Mouse (Mus musculus) CD4-positive, CD25-positive, alpha-beta regulatory T cell, adult 2 months (primary cell): ENCODE results near the gene Stk32b.

Experiments used
- DNase-seq: peaks from one replicate; pipeline ENCODE4 v3.0.0-alpha.2; 2012; ENCODE audit warnings: low read depth, low spot score

Stk32b gene

DNA sequence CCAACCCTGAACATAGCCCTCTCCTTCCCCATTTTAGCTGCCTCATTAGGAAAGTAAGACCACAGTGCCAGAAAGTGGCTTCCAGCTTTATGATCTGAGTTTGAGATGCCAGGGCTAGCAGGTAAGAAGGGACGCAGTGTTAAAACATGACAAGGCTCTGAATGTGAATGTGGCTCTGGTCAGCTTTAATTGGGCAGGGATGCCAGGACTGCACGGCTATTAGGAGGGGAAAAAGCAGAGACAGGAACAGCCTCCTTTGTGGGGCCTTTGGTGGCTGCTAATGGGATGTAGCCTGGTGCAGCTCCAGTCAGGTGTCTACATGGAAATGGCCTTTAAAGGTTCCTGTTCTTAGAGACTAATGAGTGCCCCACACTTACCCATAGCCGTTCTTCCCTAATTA is 52.0 kb downstream of the Stk32b start:
- no peak for DNase-seq

DNA sequence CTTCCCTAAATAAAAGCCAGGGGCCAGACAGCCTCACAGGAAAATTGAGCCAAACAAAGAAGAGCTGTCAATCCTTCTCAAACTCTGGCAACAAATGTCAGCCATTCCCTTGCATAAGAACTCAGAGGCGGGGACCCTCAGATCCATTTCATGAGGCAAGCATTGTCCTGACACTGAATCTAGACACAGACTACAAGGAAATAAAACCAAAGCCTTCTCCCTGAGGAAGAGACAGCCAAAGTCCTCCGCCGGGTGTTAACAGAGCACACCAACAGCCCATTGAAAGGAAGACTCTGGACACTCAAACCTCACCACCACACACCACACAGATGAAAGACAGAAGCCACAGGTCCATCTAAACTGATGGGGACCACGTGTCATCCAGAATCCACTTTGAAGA is 57.8 kb downstream of the Stk32b start:
- no peak for DNase-seq

GRCm38 (mm10) chr5:37657741-37658140 is 59.2 kb downstream of the Stk32b start:
- DNase-seq = no peak

GRCm38 (mm10) chr5:37655208-37655607 is 61.8 kb downstream of the Stk32b start:
- no peak for DNase-seq

- no peak for DNase-seq
Observed at GRCm38 (mm10) chr5:37650681-37651211, 66.2 kb downstream of the Stk32b start.

- no peak for DNase-seq
Observed at GRCm38 (mm10) chr5:37650089-37650601, 66.8 kb downstream of the Stk32b start.

- no peak for DNase-seq
Observed at GRCm38 (mm10) chr5:37644082-37644481, 72.9 kb downstream of the Stk32b start.

DNA sequence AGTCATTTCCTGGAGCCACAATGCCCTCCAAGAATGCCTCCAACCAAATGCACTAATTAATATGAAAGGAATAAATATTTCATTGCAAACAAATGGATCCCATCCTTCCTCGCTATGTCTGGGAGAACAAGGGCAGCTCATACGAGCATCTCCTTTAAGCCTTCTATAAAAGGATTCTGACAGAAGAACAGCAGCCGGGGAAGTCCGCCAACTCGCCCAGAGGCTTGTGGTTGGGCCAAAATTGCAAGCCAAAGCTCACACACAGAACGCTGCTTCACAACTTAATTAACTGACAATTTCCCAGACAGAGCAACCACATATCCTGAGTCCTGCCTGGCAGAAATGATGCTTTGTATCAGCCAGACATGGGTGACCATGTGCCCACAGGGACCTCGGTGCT is 74.5 kb downstream of the Stk32b start:
- DNase-seq = no peak

- DNase-seq = no peak
Observed at GRCm38 (mm10) chr5:37634791-37635190, 82.2 kb downstream of the Stk32b start.

DNA sequence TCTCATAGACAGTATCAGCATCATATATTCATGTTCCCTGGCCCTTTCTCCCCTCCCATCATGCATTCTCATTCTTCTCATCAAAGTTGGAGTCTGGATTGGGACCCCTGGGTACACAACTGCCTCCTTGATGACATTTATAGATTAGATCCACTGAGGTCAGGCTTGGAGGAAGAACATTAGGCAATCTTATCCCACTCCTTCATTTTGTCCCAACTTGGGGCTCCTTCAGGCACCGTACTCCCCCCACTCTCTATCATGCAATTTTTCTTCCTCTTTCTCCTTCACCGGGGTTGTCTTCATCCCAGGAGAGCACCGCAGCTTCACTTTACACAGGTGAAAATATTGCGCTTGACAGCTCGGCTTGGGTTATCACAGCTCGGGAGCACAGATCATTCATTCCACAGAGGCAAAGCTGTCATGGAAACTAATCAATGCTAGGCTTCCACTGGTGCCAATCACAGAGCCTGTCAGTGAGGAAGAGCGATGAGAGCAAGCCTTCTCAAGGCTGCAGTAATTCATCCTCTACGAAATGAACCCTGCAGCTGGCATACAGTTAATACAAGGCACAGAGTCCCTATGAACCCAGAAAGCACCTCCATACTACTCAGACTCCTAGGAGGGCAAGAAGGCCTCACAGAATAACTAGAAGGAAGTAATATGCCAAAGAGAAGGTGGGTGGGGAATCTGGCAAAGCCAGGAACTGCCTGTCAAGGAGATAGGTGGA is 89.4 kb downstream of the Stk32b start:
- DNase-seq = no peak

- DNase-seq = no peak
Observed at GRCm38 (mm10) chr5:37611874-37612273, 105.1 kb downstream of the Stk32b start.

DNA sequence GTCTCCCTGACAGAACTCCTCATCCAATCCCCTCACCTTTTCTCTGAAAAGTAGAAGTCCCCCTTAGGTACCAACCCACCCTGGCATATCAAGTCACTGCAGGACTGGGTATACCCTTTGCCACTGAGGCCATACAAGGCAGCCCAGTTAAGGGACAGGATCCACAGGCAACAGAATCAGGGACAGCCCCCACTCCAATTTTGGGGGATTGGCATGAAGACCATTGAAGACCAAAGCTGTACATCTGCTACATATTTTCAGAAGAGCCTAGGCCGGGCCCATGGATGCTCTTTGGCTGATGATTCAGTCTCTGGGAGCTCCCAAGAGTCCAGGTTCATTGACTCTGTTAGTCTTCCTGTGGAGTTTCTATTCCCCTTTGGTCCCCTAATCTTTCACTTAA is 117.4 kb downstream of the Stk32b start:
- DNase-seq = no peak

DNA sequence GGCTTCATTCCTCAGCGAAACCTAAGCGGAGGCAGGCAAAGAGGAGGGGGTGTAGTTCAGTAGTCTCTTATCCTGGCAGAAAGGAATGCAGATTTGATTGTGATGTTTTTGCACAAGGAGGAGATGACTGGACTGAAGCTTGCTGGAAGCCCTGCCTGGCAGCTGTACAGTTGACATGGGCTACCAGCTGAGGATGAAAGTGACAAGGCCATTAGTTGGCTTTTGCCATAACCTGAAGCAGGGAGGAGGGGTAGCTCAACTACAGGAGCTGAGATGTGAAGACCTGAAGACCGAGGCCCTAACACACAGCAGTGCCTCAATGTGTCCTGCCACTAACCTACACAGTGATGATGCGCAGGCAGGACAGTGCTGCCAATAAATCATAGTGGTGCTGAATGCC is 118.7 kb downstream of the Stk32b start:
- no peak for DNase-seq

DNA sequence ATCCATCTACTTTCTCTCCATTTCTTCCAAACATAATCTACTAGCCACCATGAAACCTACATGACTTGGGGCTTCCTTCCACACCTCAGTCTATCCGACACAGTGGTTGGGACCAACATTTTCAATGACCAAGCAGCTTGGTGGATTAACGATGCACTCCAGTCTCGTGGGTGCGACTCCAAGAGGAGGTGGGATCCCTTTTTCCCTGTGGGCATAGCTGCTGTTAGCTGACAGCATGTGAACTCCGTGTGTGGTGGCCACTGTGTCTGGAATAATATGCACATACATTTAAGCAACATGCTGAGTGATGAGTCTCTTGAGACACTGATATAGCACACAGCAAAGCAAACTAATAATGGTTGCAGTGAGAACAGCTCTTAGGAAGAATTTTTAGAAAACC is 124.6 kb downstream of the Stk32b start:
- no peak for DNase-seq

DNA sequence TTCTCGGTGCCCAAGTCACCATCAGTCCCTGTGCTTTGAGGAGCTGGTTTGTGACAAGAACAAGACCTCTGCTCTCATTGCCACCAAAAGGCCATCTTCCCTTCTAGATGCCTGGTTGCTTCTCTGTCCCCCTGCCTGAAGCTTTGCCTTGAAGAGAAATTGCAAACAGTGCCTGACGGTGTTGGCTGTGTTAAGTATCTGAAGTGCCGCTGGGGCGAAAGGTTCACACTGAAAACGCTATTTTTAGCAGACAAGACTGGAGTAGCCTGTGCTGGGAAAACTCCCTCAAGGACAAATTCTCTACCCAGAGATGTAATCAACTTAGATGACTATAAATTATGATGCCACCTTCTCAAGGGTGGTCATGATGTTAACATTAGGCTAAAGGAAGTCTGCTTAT is 129.1 kb downstream of the Stk32b start:
- DNase-seq = no peak

GRCm38 (mm10) chr5:37586071-37586470 is 130.9 kb downstream of the Stk32b start:
- no peak for DNase-seq

- DNase-seq = no peak
Observed at GRCm38 (mm10) chr5:37575427-37575826, 141.5 kb downstream of the Stk32b start.

GRCm38 (mm10) chr5:37557274-37557815 is 159.6 kb downstream of the Stk32b start:
- no peak for DNase-seq

DNA sequence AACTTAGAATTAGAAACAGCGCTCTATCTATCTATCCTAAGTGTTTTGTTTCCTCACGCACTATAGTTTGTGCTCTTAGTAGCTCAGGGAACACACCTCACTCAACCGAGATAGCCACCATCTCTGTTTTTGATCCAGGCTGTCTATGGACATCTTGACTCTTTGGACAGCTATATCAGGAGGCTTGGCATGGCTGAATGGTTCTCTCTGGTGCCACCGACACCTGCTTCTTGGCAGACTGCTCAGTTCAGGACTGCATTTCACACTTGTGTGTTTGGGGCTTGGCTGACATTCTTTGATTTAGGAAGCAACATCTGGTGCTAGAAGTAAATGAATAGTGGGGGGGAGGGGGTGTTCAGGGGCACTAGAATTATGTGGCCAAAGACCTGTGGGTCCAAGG is 162.7 kb downstream of the Stk32b start:
- no peak for DNase-seq

GRCm38 (mm10) chr5:37551649-37552048 is 165.3 kb downstream of the Stk32b start:
- DNase-seq = no peak

GRCm38 (mm10) chr5:37535726-37536293 is 181.2 kb downstream of the Stk32b start:
- no peak for DNase-seq

DNA sequence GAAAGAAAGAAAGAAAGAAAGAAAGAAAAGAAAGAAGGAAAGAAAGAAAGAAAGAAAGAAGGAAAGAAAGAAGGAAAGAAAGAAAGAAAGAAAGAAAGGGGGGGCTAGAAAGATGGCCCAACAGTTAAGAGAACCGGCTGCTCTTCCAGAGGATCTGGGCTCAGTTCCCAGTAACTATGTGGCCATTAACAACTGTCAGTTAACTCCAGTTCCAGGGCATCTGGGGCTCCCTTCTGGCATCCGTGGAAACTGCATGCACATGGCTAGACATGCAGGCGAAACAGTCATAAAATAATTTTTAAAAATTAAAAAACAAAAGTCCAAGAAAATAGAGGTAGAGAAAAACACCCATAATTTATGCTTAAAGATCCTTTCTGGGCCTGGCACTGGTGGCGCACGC is 181.7 kb downstream of the Stk32b start:
- DNase-seq = no peak

DNA sequence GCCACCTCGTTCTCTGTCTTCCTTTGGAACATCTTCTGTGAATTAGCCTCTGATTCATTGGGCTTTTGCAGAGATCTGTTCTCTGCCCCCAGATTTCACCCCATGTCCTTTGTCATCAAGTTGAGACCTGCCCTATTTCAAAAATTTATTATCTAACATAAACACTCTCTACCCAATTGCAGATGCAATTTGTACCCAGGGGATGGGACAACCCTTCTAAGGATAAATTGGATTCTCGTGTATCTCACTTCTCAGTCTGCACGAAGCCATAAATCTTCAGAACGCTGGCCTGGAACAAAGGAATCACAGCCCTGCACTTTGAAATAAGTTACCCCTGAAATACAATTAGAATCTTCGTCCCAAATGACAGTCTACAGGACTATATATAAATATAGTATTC is 191.6 kb downstream of the Stk32b start:
- DNase-seq = no peak
